Mouse (Mus musculus) heart, embryonic 10.5 days (tissue): ENCODE measurements around the gene Art3. TPM values are rescaled to one million over a fixed set of nuclear protein-coding genes. Genes with fewer than 3 reads are reported as not detected.
A peak's percentile ranks its signal among the peaks of the same experiment; 100 is the strongest.
"Not testable (repeated sequence)": the region's sequence is repeated elsewhere in the genome, so short reads cannot be mapped to it uniquely, and the experiment has no call there.

Source experiments
- DNase-seq: peaks from one replicate; pipeline ENCODE4 v3.0.0-alpha.2; 2017; ENCODE audit warnings: low spot score
- H3K27ac ChIP-seq: fragments of 300-500 bp; sonication (generic); 2 replicates; pipeline ENCODE4 v1.5.1; 2016; ENCODE audit warnings: mild to moderate bottlenecking
- H3K27me3 ChIP-seq: fragments of 300-500 bp; sonication (generic); 2 replicates; pipeline ENCODE4 v1.6.1; 2016; ENCODE audit warnings: mild to moderate bottlenecking; ENCODE audit not compliant: poor library complexity, insufficient read depth, severe bottlenecking
- H3K36me3 ChIP-seq: fragments of 300-500 bp; sonication (generic); 2 replicates; pipeline ENCODE4 v1.6.1; 2016; ENCODE audit warnings: mild to moderate bottlenecking, moderate library complexity
- H3K4me1 ChIP-seq: fragments of 300-500 bp; sonication (generic); 2 replicates; pipeline ENCODE4 v1.6.1; 2016; ENCODE audit warnings: mild to moderate bottlenecking
- H3K4me3 ChIP-seq: fragments of 300-500 bp; sonication (generic); 2 replicates; pipeline ENCODE4 v1.5.1; 2016; ENCODE audit warnings: mild to moderate bottlenecking, moderate library complexity
- H3K9me3 ChIP-seq: fragments of 300-500 bp; sonication (generic); 2 replicates; pipeline ENCODE4 v1.6.1; 2016; ENCODE audit warnings: mild to moderate bottlenecking, moderate library complexity
- WGBS: fragments of 180-500 bp; shearing (Covaris S2); methylation state at CpG from one replicate; pipeline ENCODE4 v1.1.7; 2016; 5-methylcytosine and 5-hydroxymethylcytosine counted together
- polyA plus RNA-seq: library from polyadenylated mRNA; unstranded; fragments of >200 nt; fragmentation: Nextera tagmentation; extraction: Ambion mirVana; gene quantifications from 2 replicates; pipeline ENCODE4 v1.2.1, GENCODE M21; 2016

The Art3 gene
- polyA plus RNA-seq, 1 experiment from 2014 or later, result 19.8 TPM

- not testable (repeated sequence) for H3K9me3 ChIP-seq, DNase-seq, H3K36me3 ChIP-seq, H3K27me3 ChIP-seq
- Histone ChIP-seq H3K4me1 (peaks cover 16% of the 10 kb centered on the region), H3K4me3 (peak overlapping the region; percentile 49; the same call in 1 of the 2 replicates), H3K27ac (peak overlapping the region; percentile 56; the same call in 1 of the 2 replicates)
- 25% methylated on average over 4 of the region's 4 CpGs for WGBS
These were observed 21.1 kb downstream of the Art3 start for GRCm38 (mm10) chr5:92352716-92353115.

GRCm38 (mm10) chr5:92353517-92353916, 21.9 kb downstream of the Art3 start:
- peak overlapping the region; percentile 71 for H3K27ac ChIP-seq
- no peaks in the 10 kb centered on the region for H3K9me3 ChIP-seq
- no peaks in the 10 kb centered on the region for H3K36me3 ChIP-seq
- WGBS, result 31% methylated on average over 11 of the region's 11 CpGs
- peak overlapping the region; percentile 49 for H3K4me3 ChIP-seq
- H3K4me1 ChIP-seq, result peaks cover 13% of the 10 kb centered on the region
- no peak for DNase-seq
- H3K27me3 ChIP-seq, result peaks cover 3% of the 10 kb centered on the region; the same call in 1 of the 2 replicates

GRCm38 (mm10) chr5:92358033-92358432, 26.4 kb downstream of the Art3 start:
- DNase-seq, result peak; percentile 83
- 23% methylated on average over 11 of the region's 12 CpGs for WGBS
- no peak overlapping the region for H3K27ac ChIP-seq

GRCm38 (mm10) chr5:92358767-92359455, 27.3 kb downstream of the Art3 start:
- no peak overlapping the region for H3K27ac ChIP-seq
- no peak overlapping the region for H3K4me3 ChIP-seq
- DNase-seq, result no peak
- H3K9me3 ChIP-seq, result no peaks in the 10 kb centered on the region
- H3K27me3 ChIP-seq, result no peaks in the 10 kb centered on the region
- WGBS, result 70% methylated on average over 11 of the region's 11 CpGs
- no peaks in the 10 kb centered on the region for H3K4me1 ChIP-seq
- H3K36me3 ChIP-seq, result no peaks in the 10 kb centered on the region

More at GRCm38 (mm10) chr5:92358033-92358432, 26.4 kb downstream of the Art3 start:
- no peaks in the 10 kb centered on the region for H3K27me3 ChIP-seq
- H3K4me3 ChIP-seq, result no peak overlapping the region
- H3K4me1 ChIP-seq, result peaks cover 4% of the 10 kb centered on the region; the same call in 1 of the 2 replicates
- no peaks in the 10 kb centered on the region for H3K36me3 ChIP-seq
- H3K9me3 ChIP-seq, result no peaks in the 10 kb centered on the region

- no peaks in the 10 kb centered on the region for H3K9me3 ChIP-seq
- no peak overlapping the region for H3K4me3 ChIP-seq
- WGBS, result 11% methylated on average over 4 of the region's 4 CpGs
- H3K4me1 ChIP-seq, result no peaks in the 10 kb centered on the region
- H3K36me3 ChIP-seq, result no peaks in the 10 kb centered on the region
- no peak for DNase-seq
- H3K27me3 ChIP-seq, result no peaks in the 10 kb centered on the region
- no peak overlapping the region for H3K27ac ChIP-seq
These were observed 31.6 kb downstream of the Art3 start for GRCm38 (mm10) chr5:92363179-92363578.

GRCm38 (mm10) chr5:92364011-92364410, 32.4 kb downstream of the Art3 start:
- DNase-seq, result no peak
- H3K4me3 ChIP-seq, result no peak overlapping the region
- H3K36me3 ChIP-seq, result no peaks in the 10 kb centered on the region
- no peaks in the 10 kb centered on the region for H3K27me3 ChIP-seq
- 0 out of 2 replicates have a peak, but pooled peaks cover under 1% of the 10 kb centered on the region for H3K4me1 ChIP-seq
- WGBS, result 87% methylated on average over 5 of the region's 5 CpGs
- H3K27ac ChIP-seq, result no peak overlapping the region
- no peaks in the 10 kb centered on the region for H3K9me3 ChIP-seq

- WGBS, result 73% methylated on average over 11 of the region's 11 CpGs
- no peaks in the 10 kb centered on the region for H3K9me3 ChIP-seq
- no peak overlapping the region for H3K4me3 ChIP-seq
- no peaks in the 10 kb centered on the region for H3K27me3 ChIP-seq
- no peak for DNase-seq
- H3K36me3 ChIP-seq, result no peaks in the 10 kb centered on the region
- no peak overlapping the region for H3K27ac ChIP-seq
- peaks cover 3% of the 10 kb centered on the region; the same call in 1 of the 2 replicates for H3K4me1 ChIP-seq
These were observed 33.6 kb downstream of the Art3 start for GRCm38 (mm10) chr5:92365146-92365705.

GRCm38 (mm10) chr5:92366565-92366964, 34.9 kb downstream of the Art3 start:
- WGBS, result 76% methylated on average over 6 of the region's 6 CpGs
- no peak for DNase-seq
- Histone ChIP-seq H3K4me1 (peaks cover 3% of the 10 kb centered on the region; the same call in 1 of the 2 replicates), H3K4me3 (no peak overlapping the region), H3K36me3 (no peaks in the 10 kb centered on the region), H3K9me3 (no peaks in the 10 kb centered on the region), H3K27me3 (no peaks in the 10 kb centered on the region), H3K27ac (no peak overlapping the region)

GRCm38 (mm10) chr5:92368392-92368791, 36.8 kb downstream of the Art3 start:
- 65% methylated on average over 10 of the region's 10 CpGs for WGBS
- peaks cover 3% of the 10 kb centered on the region; the same call in 1 of the 2 replicates for H3K4me1 ChIP-seq
- H3K27ac ChIP-seq, result no peak overlapping the region

GRCm38 (mm10) chr5:92369151-92369994, 37.7 kb downstream of the Art3 start:
- H3K9me3 ChIP-seq, result no peaks in the 10 kb centered on the region
- no peak overlapping the region for H3K27ac ChIP-seq
- peaks cover 3% of the 10 kb centered on the region; the same call in 1 of the 2 replicates for H3K4me1 ChIP-seq
- 68% methylated on average over 13 of the region's 13 CpGs for WGBS
- H3K27me3 ChIP-seq, result no peaks in the 10 kb centered on the region
- DNase-seq, result no peak
- no peak overlapping the region for H3K4me3 ChIP-seq
- no peaks in the 10 kb centered on the region for H3K36me3 ChIP-seq

More at GRCm38 (mm10) chr5:92368392-92368791, 36.8 kb downstream of the Art3 start:
- no peaks in the 10 kb centered on the region for H3K27me3 ChIP-seq
- H3K9me3 ChIP-seq, result no peaks in the 10 kb centered on the region
- no peaks in the 10 kb centered on the region for H3K36me3 ChIP-seq
- DNase-seq, result no peak
- H3K4me3 ChIP-seq, result no peak overlapping the region

- 81% methylated on average over 6 of the region's 6 CpGs for WGBS
- H3K9me3 ChIP-seq, result no peaks in the 10 kb centered on the region
- no peak overlapping the region for H3K27ac ChIP-seq
These were observed 38.8 kb downstream of the Art3 start for GRCm38 (mm10) chr5:92370392-92370791.

GRCm38 (mm10) chr5:92370891-92371290, 39.3 kb downstream of the Art3 start:
- H3K4me1 ChIP-seq, result peaks cover 13% of the 10 kb centered on the region; the same call in 1 of the 2 replicates
- no peak for DNase-seq
- no peaks in the 10 kb centered on the region for H3K9me3 ChIP-seq
- H3K27me3 ChIP-seq, result no peaks in the 10 kb centered on the region
- H3K27ac ChIP-seq, result no peak overlapping the region
- 83% methylated on average over 6 of the region's 6 CpGs for WGBS
- no peak overlapping the region for H3K4me3 ChIP-seq
- H3K36me3 ChIP-seq, result no peaks in the 10 kb centered on the region

More at GRCm38 (mm10) chr5:92370392-92370791, 38.8 kb downstream of the Art3 start:
- Histone ChIP-seq H3K4me1 (peaks cover 11% of the 10 kb centered on the region; the same call in 1 of the 2 replicates), H3K27me3 (no peaks in the 10 kb centered on the region), H3K36me3 (no peaks in the 10 kb centered on the region), H3K4me3 (no peak overlapping the region)
- DNase-seq, result no peak
